Mouse (Mus musculus): ENCODE measurements around the gene Hipk4. TPM values are rescaled to one million over a fixed set of nuclear protein-coding genes. Genes with fewer than 3 reads are reported as not detected.

Hipk4 gene
- total RNA-seq (2014; rRNA removed) (not detected in 2 replicates), polyA plus RNA-seq (2012; rRNA removed) (not detected in 2 replicates)

GRCm38 (mm10) chr7:27522967-27523366, at the start of gene Hipk4:
Gene Hipk4 (plus strand): TSS chr7:27523267.
- Histone ChIP-seq H3K36me3 (ENCODE audit: control insufficient read depth, insufficient read depth, low read length) (no peaks in the 10 kb centered on the region), H3K27ac (replicated peaks; ENCODE audit: insufficient read depth, low read depth, low read length) (no peak within 1 kb of the TSS)
- 64% methylated on average over 5 of the region's 5 CpGs for WGBS

GRCm38 (mm10) chr7:27473835-27474489, 49.1 kb upstream of the Hipk4 start:
- WGBS = under 1% methylated on average over 34 of the region's 34 CpGs
- Histone ChIP-seq H3K9ac (ENCODE audit: low read depth, low read length) (peak overlapping the region; percentile 87), H3K36me3 (ENCODE audit: control insufficient read depth, insufficient read depth, low read length) (peaks cover 4% of the 10 kb centered on the region), H3K79me2 (ENCODE audit: control insufficient read depth, insufficient read depth, low read length) (peaks cover 12% of the 10 kb centered on the region), H3K27ac (replicated peaks; ENCODE audit: insufficient read depth, low read depth, low read length) (peak overlapping the region; percentile 78), H3K4me1 (ENCODE audit: control insufficient read depth, insufficient read depth, low read length) (peaks cover 13% of the 10 kb centered on the region), H3K27me3 (ENCODE audit: control insufficient read depth, insufficient read depth, low read length) (no peaks in the 10 kb centered on the region), H3K4me3 (ENCODE audit: insufficient read depth, low read depth, low read length) (peak overlapping the region; percentile 89)
- no peak for TF ChIP-seq CTCF (IDR thresholded peaks at IDR 0.05; ENCODE audit: low read depth, low read length)
- TF ChIP-seq POLR2A (IDR thresholded peaks at IDR 0.05; ENCODE audit: extremely low read depth, insufficient read depth, low read length) = no peak; the same call in 1 of the 2 replicates
- DNase-seq (ENCODE audit: extremely low read depth, low read depth, low spot score) = no peak

More at GRCm38 (mm10) chr7:27522967-27523366, at the start of gene Hipk4:
- H3K27me3 ChIP-seq (ENCODE audit: control insufficient read depth, insufficient read depth, low read length) = no peaks in the 10 kb centered on the region
- no peak for DNase-seq (ENCODE audit: extremely low read depth, low read depth, low spot score)
- no peak within 1 kb of the TSS for H3K4me3 ChIP-seq (ENCODE audit: insufficient read depth, low read depth, low read length)
- H3K4me1 ChIP-seq (ENCODE audit: control insufficient read depth, insufficient read depth, low read length) = no peaks in the 10 kb centered on the region
- TF ChIP-seq POLR2A (IDR thresholded peaks at IDR 0.05; ENCODE audit: extremely low read depth, insufficient read depth, low read length) = no peak
- no peak for TF ChIP-seq CTCF (IDR thresholded peaks at IDR 0.05; ENCODE audit: low read depth, low read length)
- H3K79me2 ChIP-seq (ENCODE audit: control insufficient read depth, insufficient read depth, low read length) = no peaks in the 10 kb centered on the region
- no peak within 1 kb of the TSS for H3K9ac ChIP-seq (ENCODE audit: low read depth, low read length)

- DNase-seq (ENCODE audit: extremely low read depth, low read depth, low spot score) = peak; percentile 99
- Histone ChIP-seq H3K4me3 (ENCODE audit: insufficient read depth, low read depth, low read length) (peak overlapping the region; percentile 89), H3K79me2 (ENCODE audit: control insufficient read depth, insufficient read depth, low read length) (peaks cover 12% of the 10 kb centered on the region), H3K27ac (replicated peaks; ENCODE audit: insufficient read depth, low read depth, low read length) (peak overlapping the region; percentile 78), H3K4me1 (ENCODE audit: control insufficient read depth, insufficient read depth, low read length) (peaks cover 16% of the 10 kb centered on the region), H3K36me3 (ENCODE audit: control insufficient read depth, insufficient read depth, low read length) (peaks cover 4% of the 10 kb centered on the region), H3K9ac (ENCODE audit: low read depth, low read length) (peak overlapping the region; percentile 87), H3K27me3 (ENCODE audit: control insufficient read depth, insufficient read depth, low read length) (no peaks in the 10 kb centered on the region)
- under 1% methylated on average over 23 of the region's 23 CpGs for WGBS
- TF ChIP-seq POLR2A (IDR thresholded peaks at IDR 0.05; ENCODE audit: extremely low read depth, insufficient read depth, low read length) (0 out of 2 replicates have a peak, but pooled peaks have one; percentile 12), CTCF (IDR thresholded peaks at IDR 0.05; ENCODE audit: low read depth, low read length) (peak; percentile 44; the same call in 1 of the 2 replicates)
These were observed 48.5 kb upstream of the Hipk4 start for GRCm38 (mm10) chr7:27474490-27474954.

- Histone ChIP-seq H3K4me1 (ENCODE audit: control insufficient read depth, insufficient read depth, low read length) (peaks cover 23% of the 10 kb centered on the region), H3K79me2 (ENCODE audit: control insufficient read depth, insufficient read depth, low read length) (peaks cover 12% of the 10 kb centered on the region), H3K27ac (replicated peaks; ENCODE audit: insufficient read depth, low read depth, low read length) (no peak overlapping the region), H3K4me3 (ENCODE audit: insufficient read depth, low read depth, low read length) (no peak overlapping the region), H3K27me3 (ENCODE audit: control insufficient read depth, insufficient read depth, low read length) (no peaks in the 10 kb centered on the region), H3K36me3 (ENCODE audit: control insufficient read depth, insufficient read depth, low read length) (peaks cover 4% of the 10 kb centered on the region), H3K9ac (ENCODE audit: low read depth, low read length) (no peak overlapping the region)
- WGBS = 75% methylated on average over 2 of the region's 2 CpGs
- DNase-seq (ENCODE audit: extremely low read depth, low read depth, low spot score) = no peak
- no peak for TF ChIP-seq POLR2A (IDR thresholded peaks at IDR 0.05; ENCODE audit: extremely low read depth, insufficient read depth, low read length)
- no peak for TF ChIP-seq CTCF (IDR thresholded peaks at IDR 0.05; ENCODE audit: low read depth, low read length)
These were observed 47.5 kb upstream of the Hipk4 start for GRCm38 (mm10) chr7:27475596-27475995.

- H3K27me3 ChIP-seq (ENCODE audit: control insufficient read depth, insufficient read depth, low read length) = no peaks in the 10 kb centered on the region
- WGBS = 49% methylated on average over 14 of the region's 14 CpGs
- peaks cover 23% of the 10 kb centered on the region for H3K4me1 ChIP-seq (ENCODE audit: control insufficient read depth, insufficient read depth, low read length)
- peak; percentile 38 for DNase-seq (ENCODE audit: extremely low read depth, low read depth, low spot score)
- no peak overlapping the region for H3K9ac ChIP-seq (ENCODE audit: low read depth, low read length)
- H3K79me2 ChIP-seq (ENCODE audit: control insufficient read depth, insufficient read depth, low read length) = peaks cover 12% of the 10 kb centered on the region
- no peak for TF ChIP-seq POLR2A (IDR thresholded peaks at IDR 0.05; ENCODE audit: extremely low read depth, insufficient read depth, low read length)
- TF ChIP-seq CTCF (IDR thresholded peaks at IDR 0.05; ENCODE audit: low read depth, low read length) = no peak
- H3K36me3 ChIP-seq (ENCODE audit: control insufficient read depth, insufficient read depth, low read length) = peaks cover 4% of the 10 kb centered on the region
- H3K4me3 ChIP-seq (ENCODE audit: insufficient read depth, low read depth, low read length) = no peak overlapping the region
- no peak overlapping the region for H3K27ac ChIP-seq (replicated peaks; ENCODE audit: insufficient read depth, low read depth, low read length)
These were observed 46.9 kb upstream of the Hipk4 start for GRCm38 (mm10) chr7:27476098-27476635.

All from liver, adult 2 months (tissue).